8 mouse cellular contexts compared by ENCODE assay signal in the genomic region with DNA sequence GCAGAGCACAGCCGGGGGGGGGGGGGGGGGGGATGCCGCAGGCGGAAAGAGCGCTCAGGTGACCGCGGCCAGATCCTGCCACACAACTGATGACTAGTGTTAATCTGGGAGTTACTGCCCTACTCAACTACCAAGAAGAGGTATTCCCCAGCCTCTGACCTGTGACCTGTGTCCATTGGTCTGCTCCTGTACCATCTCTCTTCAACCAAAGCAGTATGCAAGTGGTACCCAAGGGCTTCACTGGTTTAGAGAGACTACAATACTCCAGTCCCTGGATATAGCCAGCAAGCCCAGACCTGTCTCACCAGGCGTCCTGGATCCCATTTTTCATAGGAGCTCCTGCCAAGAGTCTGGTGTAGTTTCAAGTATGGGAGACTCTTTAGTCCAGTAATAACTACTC. TPM values are rescaled to one million over a fixed set of nuclear protein-coding genes. Genes with fewer than 3 reads are reported as not detected.
DNase-seq lines count a peak whose midpoint lies in the region; ATAC-seq and TF ChIP-seq lines count a peak whose summit lies in the region.

No protein-coding gene starts in this region.

- peaks cover 11% of the 10 kb centered on the region for H3K27me3 ChIP-seq in kidney, embryonic 16.5 days (ENCODE audit: insufficient read depth, low read length)
- H3K27me3 ChIP-seq in hindbrain, embryonic 16.5 days (replicated peaks; ENCODE audit: control insufficient read depth, insufficient read depth, low read length) = no peaks in the 10 kb centered on the region
- peaks cover 5% of the 10 kb centered on the region; the same call in 1 of the 2 replicates for H3K27me3 ChIP-seq in midbrain, postnatal 0 days (ENCODE audit: insufficient read depth, low read length)

- ATAC-seq in kidney, embryonic 16.5 days (ENCODE audit: low FRiP score, low TSS enrichment) = peak; percentile 62
- ATAC-seq in hindbrain, embryonic 16.5 days = peak; percentile 67
- ATAC-seq in midbrain, postnatal 0 days (ENCODE audit: low FRiP score) = no peak; the same call in 1 of the 2 replicates

- no peak overlapping the region for H3K27ac ChIP-seq in kidney, embryonic 16.5 days (ENCODE audit: low read length)
- H3K27ac ChIP-seq in hindbrain, embryonic 16.5 days (ENCODE audit: low read depth, low read length) = no peak overlapping the region
- H3K27ac ChIP-seq in midbrain, postnatal 0 days (ENCODE audit: low read depth, low read length) = no peak overlapping the region

- 22% methylated on average over 6 of the region's 7 CpGs for WGBS in kidney, embryonic 16.5 days
- 92% methylated on average over 1 of the region's 7 CpGs for WGBS in hindbrain, embryonic 16.5 days
- 27% methylated on average over 5 of the region's 7 CpGs for WGBS in midbrain, postnatal 0 days

- H3K4me3 ChIP-seq in kidney, embryonic 16.5 days (ENCODE audit: low read length) = peak overlapping the region; percentile 81
- H3K4me3 ChIP-seq in hindbrain, embryonic 16.5 days (ENCODE audit: low read length) = peak overlapping the region; percentile 91
- peak overlapping the region; percentile 89 for H3K4me3 ChIP-seq in midbrain, postnatal 0 days (ENCODE audit: low read depth, low read length)

- 0 out of 2 replicates have a peak, but pooled peaks cover 5% of the 10 kb centered on the region for H3K9me3 ChIP-seq in kidney, embryonic 16.5 days (ENCODE audit: low read length)
- H3K9me3 ChIP-seq in hindbrain, embryonic 16.5 days (ENCODE audit: control insufficient read depth, low read length) = no peaks in the 10 kb centered on the region; the same call in 1 of the 2 replicates
- no peaks in the 10 kb centered on the region for H3K9me3 ChIP-seq in midbrain, postnatal 0 days (ENCODE audit: low read length)

- H3K4me2 ChIP-seq in kidney, embryonic 16.5 days (replicated peaks; ENCODE audit: low read depth, low read length) = peak overlapping the region; percentile 97
- H3K4me2 ChIP-seq in hindbrain, embryonic 16.5 days (ENCODE audit: low read length) = peak overlapping the region; percentile 66
- peak overlapping the region; percentile 83 for H3K4me2 ChIP-seq in midbrain, postnatal 0 days (ENCODE audit: low read depth, low read length, poor library complexity, severe bottlenecking)

- H3K36me3 ChIP-seq in kidney, embryonic 16.5 days (ENCODE audit: insufficient read depth, low read length) = no peaks in the 10 kb centered on the region
- H3K36me3 ChIP-seq in hindbrain, embryonic 16.5 days (ENCODE audit: control insufficient read depth, insufficient read depth, low read length) = no peaks in the 10 kb centered on the region
- no peaks in the 10 kb centered on the region for H3K36me3 ChIP-seq in midbrain, postnatal 0 days (ENCODE audit: insufficient read depth, low read length)

- no peak for TF ChIP-seq CTCF in midbrain, postnatal 0 days (IDR thresholded peaks at IDR 0.05)

- peak overlapping the region; percentile 82 for H3K9ac ChIP-seq in kidney, embryonic 16.5 days (replicated peaks; ENCODE audit: low read length)
- H3K9ac ChIP-seq in hindbrain, embryonic 16.5 days (ENCODE audit: low read depth, low read length) = peak overlapping the region; percentile 86
- no peak overlapping the region for H3K9ac ChIP-seq in midbrain, postnatal 0 days (replicated peaks; ENCODE audit: low read length, poor library complexity, severe bottlenecking)

- DNase-seq in kidney, adult 8-10 months = no peak
- peak; percentile 42 to 44 for DNase-seq in cerebellum, postnatal 10 days
- no peak for DNase-seq in midbrain, postnatal 0 days (ENCODE audit: low spot score)
- no peak for DNase-seq in right cerebral cortex, adult 18-20 months
- DNase-seq in adrenal gland, postnatal 4 days (ENCODE audit: low spot score in 2 of 2) = no peak
- no peak for DNase-seq in Muller cell, postnatal 12 days (ENCODE audit: inconsistent ontology term)

- peaks cover 6% of the 10 kb centered on the region; the same call in 1 of the 2 replicates for H3K4me1 ChIP-seq in kidney, embryonic 16.5 days (ENCODE audit: insufficient read depth, low read length)
- H3K4me1 ChIP-seq in hindbrain, embryonic 16.5 days (ENCODE audit: control insufficient read depth, insufficient read depth, low read depth, low read length) = peaks cover 7% of the 10 kb centered on the region
- no peaks in the 10 kb centered on the region for H3K4me1 ChIP-seq in midbrain, postnatal 0 days (ENCODE audit: insufficient read depth, low read length)

RNA-seq across cellular contexts. Expression of gene Eps8, which starts 5.1 kb away (rescaled TPM):
- polyA plus RNA-seq in kidney, embryonic 16.5 days (2015; fragmentation: Nextera tagmentation; extraction: Ambion mirVana) = 42.0 and 43.0 TPM in 2 replicates
- 31.5 and 33.7 TPM in 2 replicates for polyA plus RNA-seq in hindbrain, embryonic 16.5 days (2015; fragmentation: Nextera tagmentation; extraction: Ambion mirVana)
- total RNA-seq in midbrain, postnatal 0 days (2014; rRNA removed) = 27.2 and 28.8 TPM in 2 replicates
- polyA plus RNA-seq in midbrain, postnatal 0 days (2015; fragmentation: Nextera tagmentation; extraction: Ambion mirVana) = 29.9 and 34.3 TPM in 2 replicates
- total RNA-seq in adrenal gland, postnatal 4 days (2021) = 10 to 100 TPM; 32.4 to 44.6 TPM

Comparison
In these comparisons a context has a peak if more than half of its experiments do, and no peak if none do; other contexts are left out.
1. DNase-seq: peak in cerebellum, postnatal 10 days (2 of 2); none in kidney, adult 8-10 months (0 of 2), midbrain, postnatal 0 days (single experiment), right cerebral cortex, adult 18-20 months (single experiment), adrenal gland, postnatal 4 days (0 of 2) and Muller cell, postnatal 12 days (single experiment).
2. Peak in every context shown above with its lines, with median percentiles within 50 percentile points of each other: H3K4me2 ChIP-seq and H3K4me3 ChIP-seq.